Mouse (Mus musculus): Measurements from ENCODE around the gene Wdr66.

The Wdr66 gene

GRCm38 (mm10) chr5:123317992-123318391 lies 66.1 kb downstream of the Wdr66 start:
- DNase-seq, result no peak

- DNase-seq, result no peak
These were observed 68.2 kb downstream of the Wdr66 start for GRCm38 (mm10) chr5:123320136-123320535.

DNA sequence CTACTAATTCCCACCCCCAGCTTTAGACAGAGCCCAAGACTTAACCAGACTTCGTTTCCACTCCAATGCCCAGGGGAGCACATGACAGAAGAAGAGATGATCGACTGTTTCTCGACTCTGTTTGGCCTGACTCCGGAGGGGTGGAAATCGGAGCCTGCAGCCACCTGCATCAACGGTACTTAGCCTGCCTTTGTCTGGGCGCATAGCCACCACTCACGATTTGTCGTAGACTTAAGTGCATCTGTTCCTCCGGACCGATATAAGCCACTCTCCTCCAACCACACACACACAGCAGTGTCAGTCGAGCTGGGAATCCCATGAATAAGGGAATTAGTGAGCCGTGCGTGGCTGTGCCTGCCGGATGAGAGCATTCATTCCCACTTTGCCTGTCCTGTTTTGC lies 72.3 kb downstream of the Wdr66 start:
- DNase-seq, result no peak

DNA sequence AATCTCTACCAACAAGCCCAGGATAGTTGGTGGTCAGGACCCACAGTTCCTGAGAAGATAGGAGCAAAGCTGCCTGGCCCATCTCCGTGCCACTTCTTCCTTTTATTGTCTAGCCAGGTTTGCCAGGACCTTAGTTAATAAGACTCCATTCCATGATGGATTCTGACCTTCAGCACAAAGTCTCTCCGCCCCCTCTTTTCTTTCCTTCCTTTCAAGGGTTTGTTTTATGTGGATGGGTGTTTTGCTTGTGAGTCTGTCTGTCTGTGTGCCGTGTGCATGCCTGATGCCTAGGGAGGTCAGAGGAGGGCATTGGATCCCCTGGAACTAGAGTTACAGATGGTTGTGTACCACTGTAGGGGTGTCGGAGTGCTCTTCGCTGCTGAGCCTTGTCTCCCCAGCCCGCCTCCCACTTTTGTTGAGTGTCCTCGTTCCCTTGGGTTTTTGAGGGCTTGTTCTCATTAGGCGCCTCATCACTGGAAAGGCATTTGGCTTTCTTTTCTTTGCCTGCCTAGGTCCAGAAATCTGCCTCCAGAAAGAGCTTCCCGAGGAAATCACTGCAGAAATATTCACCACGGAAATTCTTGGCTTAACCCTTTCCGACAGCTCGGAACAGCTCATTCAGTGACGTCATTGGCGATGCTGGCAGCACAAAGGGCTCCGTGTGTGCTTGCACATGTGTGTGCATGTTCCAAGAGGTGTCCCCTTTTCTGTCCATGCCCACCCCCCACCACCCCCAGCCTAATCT lies 74.3 kb downstream of the Wdr66 start:
- DNase-seq, result no peak

- no peak for DNase-seq
These were observed 74.8 kb downstream of the Wdr66 start for GRCm38 (mm10) chr5:123326751-123327148.

DNA sequence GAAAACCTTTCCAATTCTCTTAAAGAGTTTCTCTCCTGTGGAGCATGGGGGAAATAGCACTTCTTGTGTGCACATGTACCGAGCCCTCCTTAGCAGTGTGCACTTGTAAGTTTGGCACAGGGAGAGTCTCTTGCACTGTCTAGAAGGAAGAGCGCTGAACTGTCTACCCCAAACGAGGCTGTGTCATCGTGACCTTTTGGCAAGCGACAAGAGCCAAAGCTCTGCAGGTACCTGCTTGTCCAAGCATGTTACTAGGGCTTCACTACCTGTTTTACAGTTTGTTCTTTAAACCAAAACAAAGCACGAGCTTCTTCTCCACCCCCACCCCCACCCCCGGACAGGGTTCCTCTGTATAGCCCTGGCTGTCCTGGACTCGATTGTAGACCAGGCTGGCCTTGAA lies 75.8 kb downstream of the Wdr66 start:
- no peak for DNase-seq

DNA sequence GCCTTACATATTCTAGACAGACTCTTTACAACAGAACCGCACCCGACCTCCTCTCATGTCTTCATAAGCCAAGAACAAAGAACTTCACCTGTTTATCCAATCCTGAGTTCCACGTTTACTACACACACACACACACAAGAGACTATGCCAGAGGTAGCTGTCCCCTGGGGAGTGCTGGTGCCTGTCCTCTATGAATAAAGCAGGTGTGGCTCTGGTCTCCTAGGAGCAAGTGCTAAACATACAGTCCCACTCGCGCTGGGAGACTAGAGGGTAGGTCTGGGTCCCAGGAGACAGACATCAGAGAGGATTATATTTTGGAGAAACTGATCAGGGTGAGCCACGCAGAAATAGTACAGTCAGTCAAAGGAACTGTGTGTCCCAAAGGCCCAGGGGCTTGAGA lies 81.7 kb downstream of the Wdr66 start:
- DNase-seq, result no peak

DNA sequence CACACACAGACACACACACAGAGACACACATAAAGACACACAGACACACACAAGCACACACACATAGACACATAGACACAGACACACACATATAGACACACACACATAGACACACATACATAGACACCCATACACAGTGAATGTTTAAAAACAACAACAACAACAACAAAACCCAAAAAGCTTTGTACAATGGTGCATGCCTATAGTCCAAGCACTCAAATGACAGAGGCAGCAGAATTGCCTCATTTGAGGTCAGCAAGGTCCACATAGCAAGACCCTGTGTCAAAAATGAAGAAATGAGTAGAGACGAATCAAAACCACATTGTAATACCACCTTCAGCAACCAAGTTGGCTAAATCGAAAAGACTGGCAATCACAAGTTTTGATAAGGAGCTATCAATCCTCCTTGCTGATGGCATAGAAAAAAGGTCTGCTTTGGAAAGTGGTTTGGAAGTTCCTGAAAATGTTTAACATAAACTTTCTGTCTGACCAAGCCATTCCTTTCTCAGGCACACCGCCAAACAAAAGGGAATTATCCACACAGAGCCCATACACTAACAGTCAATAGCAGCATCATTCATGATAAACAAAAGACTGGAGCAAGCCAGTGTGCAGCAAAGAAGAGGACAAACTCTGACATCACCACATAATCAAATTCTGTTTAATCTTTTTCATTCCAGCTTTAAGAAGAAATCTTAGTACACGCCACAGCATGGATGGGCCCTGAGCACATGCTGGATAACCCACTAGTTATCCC lies 84.5 kb downstream of the Wdr66 start:
- no peak for DNase-seq

- DNase-seq, result no peak
These were observed 86.6 kb downstream of the Wdr66 start for GRCm38 (mm10) chr5:123338463-123338862.

DNA sequence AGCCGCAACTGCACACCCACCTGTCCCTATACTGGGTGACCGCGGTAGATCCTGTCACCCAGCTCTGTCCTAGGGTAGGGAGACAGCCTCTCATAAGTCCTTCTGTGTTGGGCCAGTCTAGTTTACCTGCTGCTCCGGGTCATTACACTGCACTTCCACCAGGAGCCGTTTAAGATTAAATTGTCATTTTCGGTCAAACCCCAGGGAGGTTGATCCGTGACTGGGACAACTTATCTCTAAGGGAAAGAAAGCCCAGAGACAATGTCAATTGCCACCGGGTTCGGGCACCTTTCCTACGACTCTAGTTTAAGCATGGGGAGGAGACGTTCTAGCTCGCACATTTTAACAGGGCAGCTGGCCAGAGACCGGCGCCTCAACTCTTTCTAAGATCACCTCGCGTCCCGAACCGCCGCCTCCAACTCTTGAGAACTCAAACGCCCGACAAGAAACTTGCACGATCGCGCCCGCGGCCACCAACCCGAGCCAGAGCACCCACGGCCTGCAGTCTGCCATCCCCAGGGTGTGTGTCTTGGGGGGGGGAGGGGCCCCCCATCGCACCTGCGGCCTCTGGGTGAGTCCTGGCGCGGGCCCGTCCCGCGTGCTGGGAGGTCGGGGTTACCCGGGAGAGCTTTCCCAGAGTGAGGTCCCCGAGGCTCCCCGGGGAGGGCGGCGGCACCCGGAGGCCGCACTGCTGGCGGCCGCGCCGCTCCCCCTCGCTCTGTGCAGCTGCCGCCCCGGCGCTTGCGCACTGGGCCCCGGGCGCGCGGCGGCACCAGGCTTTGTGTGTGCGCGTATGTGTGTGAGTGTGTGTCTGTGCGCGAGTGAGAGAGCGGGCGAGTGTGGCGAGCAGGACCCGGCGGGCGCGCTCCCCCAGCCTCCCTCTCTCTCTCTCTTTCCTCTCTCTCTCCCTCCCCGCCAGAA lies 92.1 kb downstream of the Wdr66 start, which contains the start of gene Bcl7a:
Gene Bcl7a, plus strand, starts transcription at position 128 of the 921 bp plus-strand sequence.
- peak; percentile 87 for DNase-seq

DNA sequence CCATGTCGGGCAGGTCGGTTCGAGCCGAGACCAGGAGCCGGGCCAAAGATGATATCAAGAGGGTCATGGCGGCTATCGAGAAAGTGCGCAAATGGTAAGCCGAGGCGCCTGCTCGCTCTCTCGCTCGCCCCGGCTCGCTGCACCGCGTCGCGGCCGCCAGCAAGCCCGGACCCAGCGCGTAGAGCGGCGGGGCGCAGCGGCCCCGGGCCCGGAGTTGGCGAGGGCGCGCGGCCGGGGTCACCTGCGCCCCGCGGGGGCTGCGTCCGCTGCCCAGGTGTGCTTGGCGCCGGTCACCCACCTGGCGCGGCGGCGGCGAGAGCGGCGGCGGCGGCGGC lies 92.7 kb downstream of the Wdr66 start:
- no peak for DNase-seq

DNA sequence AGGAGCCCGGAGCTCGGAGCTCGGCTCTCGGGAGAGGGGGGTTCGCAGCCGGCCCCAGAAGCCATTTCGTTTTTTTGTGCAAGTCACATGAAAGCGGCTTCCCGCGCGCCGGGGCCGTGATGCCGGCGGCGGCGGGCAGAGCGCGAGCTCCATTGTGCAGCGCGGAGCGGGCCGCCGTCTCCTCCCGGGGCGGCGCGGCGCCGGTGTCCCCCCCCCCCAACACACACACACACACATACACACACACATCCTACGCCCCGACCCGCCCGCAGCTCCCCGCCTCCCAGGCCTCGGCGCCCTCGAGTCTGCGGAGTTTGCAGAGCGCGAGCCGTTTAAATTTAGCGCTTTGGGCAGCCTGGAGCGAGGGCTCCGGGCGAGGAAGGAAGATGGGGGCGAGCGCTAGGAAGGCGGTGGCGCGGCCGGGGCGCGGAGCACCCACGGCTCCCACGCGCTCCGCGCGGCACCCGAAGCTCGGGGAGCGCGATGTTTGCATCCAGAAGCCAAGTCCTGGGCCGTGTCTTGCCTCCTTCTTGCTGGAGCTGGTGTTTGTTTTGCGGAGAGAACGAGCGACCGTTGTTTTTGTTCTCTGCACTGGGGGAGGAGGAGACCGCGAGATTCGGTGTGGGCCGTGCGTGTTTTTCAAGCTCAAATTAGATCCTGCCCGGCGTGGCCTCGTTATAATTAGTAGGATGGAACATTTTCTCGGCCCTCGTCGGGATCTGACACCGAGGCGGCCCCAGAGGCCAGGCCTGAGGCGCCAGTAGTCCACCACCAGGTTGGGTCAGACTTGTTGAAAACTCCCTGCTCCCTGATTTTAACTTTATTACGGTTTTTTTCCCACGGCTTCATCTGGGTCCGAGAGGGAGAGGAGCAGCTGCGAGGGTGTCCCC lies 93.3 kb downstream of the Wdr66 start:
- peak; percentile 48 for DNase-seq

- peak; percentile 44 for DNase-seq
These were observed 94.2 kb downstream of the Wdr66 start for GRCm38 (mm10) chr5:123345853-123346654.

GRCm38 (mm10) chr5:123346701-123347270 lies 94.9 kb downstream of the Wdr66 start:
- DNase-seq, result no peak

GRCm38 (mm10) chr5:123347985-123348384 lies 96.1 kb downstream of the Wdr66 start:
- no peak for DNase-seq

DNA sequence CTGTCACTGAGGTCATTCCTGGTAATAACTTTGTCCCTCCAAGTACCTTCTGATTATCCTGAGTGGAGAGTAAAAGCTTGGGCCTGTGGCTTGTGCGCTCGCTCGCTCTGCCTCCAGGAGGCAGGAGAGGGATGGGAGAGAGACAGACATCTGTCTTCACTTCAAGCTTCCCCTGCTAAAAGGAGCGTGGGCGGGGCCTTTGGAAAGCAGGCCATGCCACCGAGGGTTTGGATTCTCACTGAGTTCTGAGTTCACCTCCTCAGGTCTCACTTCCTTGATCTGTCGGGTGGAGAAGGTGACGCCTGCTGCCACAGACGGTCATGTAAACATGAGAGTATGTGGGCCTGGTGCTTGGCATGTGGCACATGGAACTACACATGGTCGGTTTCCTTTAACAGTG lies 98.5 kb downstream of the Wdr66 start:
- no peak for DNase-seq

- no peak for DNase-seq
These were observed 104.0 kb downstream of the Wdr66 start for GRCm38 (mm10) chr5:123355918-123356317.

DNA sequence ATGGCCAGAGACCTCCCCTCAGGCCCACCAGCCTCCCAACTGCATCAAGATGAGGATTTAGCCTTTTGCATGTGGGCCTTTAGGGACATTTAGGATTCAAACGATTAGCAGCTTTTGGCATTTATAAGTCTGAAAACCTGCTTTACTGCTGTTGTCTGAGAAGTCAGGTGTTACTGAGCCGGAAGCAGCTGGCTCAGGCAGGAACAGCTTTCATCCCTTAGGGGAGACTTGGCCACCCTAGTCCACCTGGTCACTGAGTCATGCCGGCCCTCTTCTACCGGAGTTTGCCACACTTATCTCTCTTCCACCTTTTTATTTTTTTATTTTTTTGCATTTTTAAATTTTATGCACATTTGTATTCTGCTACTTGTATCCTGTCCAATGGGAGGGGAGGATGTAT lies 105.4 kb downstream of the Wdr66 start:
- no peak for DNase-seq

DNA sequence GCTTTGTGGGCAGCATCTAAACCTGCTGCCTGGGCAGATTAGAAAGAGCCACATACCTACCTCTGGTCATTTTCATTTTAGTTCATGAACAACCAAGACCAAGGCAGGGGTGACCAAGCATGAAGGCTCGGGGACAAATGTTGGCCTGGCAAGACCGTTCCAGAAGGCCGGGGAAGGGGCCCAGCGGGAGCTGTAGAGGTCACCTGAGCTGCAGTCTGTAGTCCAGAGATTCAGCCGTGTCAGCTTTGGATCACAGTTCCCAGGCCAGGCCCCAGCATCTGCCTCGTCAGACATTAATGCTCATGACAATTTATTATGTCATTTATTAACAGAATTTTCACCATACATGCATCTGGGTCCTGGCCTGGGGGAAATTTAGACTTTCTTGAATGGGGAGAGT lies 107.5 kb downstream of the Wdr66 start:
- DNase-seq, result no peak

DNA sequence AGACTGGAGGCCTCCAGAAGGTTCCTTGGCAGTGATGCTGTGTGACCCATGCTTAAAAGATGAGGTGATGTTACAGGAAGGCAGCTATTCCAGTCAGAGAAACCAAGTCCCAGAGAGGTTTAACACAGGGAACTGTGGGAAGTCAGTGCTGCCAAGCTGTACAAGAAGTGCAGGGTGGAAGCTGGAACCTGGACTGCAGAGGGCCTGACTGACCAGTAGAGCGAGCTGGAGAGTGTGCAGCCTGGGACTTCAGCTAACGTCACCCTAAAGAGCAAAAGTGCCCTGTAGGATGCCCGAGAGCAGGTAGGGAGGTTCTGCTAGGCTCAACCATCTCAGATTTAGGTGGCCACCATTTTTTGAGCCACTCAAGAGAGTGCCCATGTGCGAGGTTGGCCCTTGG lies 111.0 kb downstream of the Wdr66 start:
- no peak for DNase-seq

Data from cerebellum, adult 11 months (tissue).